ENCODE assay signal across 27 mouse cellular contexts in the genomic region with DNA sequence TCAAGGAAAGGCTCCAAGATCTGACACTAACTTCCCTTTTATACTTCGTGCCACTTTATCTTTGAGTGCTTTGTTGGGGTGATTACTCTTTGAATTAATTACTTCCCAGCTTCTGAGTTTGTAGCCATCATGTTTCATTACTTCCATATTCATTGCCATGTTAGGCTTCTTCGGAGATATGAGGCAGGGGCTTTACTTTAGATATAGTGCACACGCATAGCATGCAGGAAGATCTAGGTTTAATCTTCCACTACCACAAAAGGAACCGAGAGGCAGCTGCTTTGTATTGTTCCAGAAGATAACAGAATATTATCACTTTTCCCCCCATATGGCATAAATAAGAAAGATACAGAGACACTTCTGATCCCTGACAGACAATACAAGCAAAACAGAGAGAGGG. TPM values are rescaled to one million over a fixed set of nuclear protein-coding genes. Genes with fewer than 3 reads are reported as not detected.
DNase-seq lines count a peak whose midpoint lies in the region; ATAC-seq lines count a peak whose summit lies in the region.
"Had no signal": no experiment of that assay in that cellular context is flagged by ENCODE, and none has a peak within 500 bp of the region (broad histone marks: within the 10 kb centered on the region; RNA-seq: fewer than 3 reads in every experiment).

No protein-coding gene starts in this region.

- DNase-seq in liver: no peak
- DNase-seq in liver, embryonic 13.5 days: no peak
- DNase-seq in cerebellum, adult 11 months: no peak
- DNase-seq in left cerebral cortex, postnatal 14 days (ENCODE audit: low spot score in 2 of 2): no peak
- no peak for DNase-seq in right cerebral cortex, postnatal 36 days (ENCODE audit: low spot score in 2 of 2)
- DNase-seq: adrenal gland, postnatal 10 days; B cell, adult 2 months; cerebellum, adult 18-20 months; cerebellum, adult 9-10 months; cerebellum, postnatal 14 days; forebrain, postnatal 0 days; gastrocnemius, adult 2 months; gastrocnemius, postnatal 14 days; heart, adult 11 months; heart, postnatal 10 days; heart, postnatal 36 days had no signal

- H3K9ac ChIP-seq in liver, embryonic 12.5 days: no peak overlapping the region
- H3K9ac ChIP-seq in liver, embryonic 13.5 days: no peak overlapping the region
- H3K9ac ChIP-seq in liver, embryonic 16.5 days (ENCODE audit: low read depth, low read length): no peak overlapping the region
- H3K9ac ChIP-seq: forebrain, postnatal 0 days; heart, embryonic 12.5 days; heart, embryonic 15.5 days; hindbrain, embryonic 13.5 days had no signal

- intact Hi-C loops in left cerebral cortex, postnatal 14 days (cut with DNase I): no loop called here

- H3K27me3 ChIP-seq in liver, embryonic 12.5 days (replicated peaks): no peaks in the 10 kb centered on the region
- no peaks in the 10 kb centered on the region for H3K27me3 ChIP-seq in liver, embryonic 13.5 days
- no peaks in the 10 kb centered on the region for H3K27me3 ChIP-seq in liver, embryonic 16.5 days (ENCODE audit: control insufficient read depth, insufficient read depth, low read depth, low read length)
- H3K27me3 ChIP-seq: CH12.LX; heart, embryonic 12.5 days; heart, embryonic 15.5 days had no signal

- H3K4me2 ChIP-seq in liver, embryonic 12.5 days: no peak overlapping the region
- H3K4me2 ChIP-seq in liver, embryonic 13.5 days: no peak overlapping the region
- no peak overlapping the region for H3K4me2 ChIP-seq in liver, embryonic 16.5 days (ENCODE audit: low read depth, low read length)
- H3K4me2 ChIP-seq: heart, embryonic 12.5 days; heart, embryonic 15.5 days; hindbrain, embryonic 13.5 days had no signal

- H3K4me1 ChIP-seq in liver, embryonic 12.5 days: no peaks in the 10 kb centered on the region; the same call in 1 of the 2 replicates
- no peaks in the 10 kb centered on the region for H3K4me1 ChIP-seq in liver, embryonic 13.5 days (replicated peaks)
- H3K4me1 ChIP-seq in liver, embryonic 16.5 days (ENCODE audit: control insufficient read depth, low read depth, low read length): no peaks in the 10 kb centered on the region
- H3K4me1 ChIP-seq: forebrain, embryonic 10.5 days; heart, embryonic 12.5 days; heart, embryonic 15.5 days; hindbrain, embryonic 10.5 days; hindbrain, embryonic 13.5 days had no signal

- no peak overlapping the region for H3K4me3 ChIP-seq in liver, embryonic 12.5 days
- no peak overlapping the region for H3K4me3 ChIP-seq in liver, embryonic 13.5 days (replicated peaks)
- no peak overlapping the region for H3K4me3 ChIP-seq in liver, embryonic 16.5 days (ENCODE audit: low read depth, low read length)
- H3K4me3 ChIP-seq: forebrain, embryonic 10.5 days; gastrocnemius, adult 2 months; heart, embryonic 12.5 days; heart, embryonic 15.5 days; hindbrain, embryonic 10.5 days; hindbrain, embryonic 13.5 days had no signal

- no peaks in the 10 kb centered on the region for H3K9me3 ChIP-seq in liver, embryonic 12.5 days (replicated peaks)
- no peaks in the 10 kb centered on the region for H3K9me3 ChIP-seq in liver, embryonic 13.5 days (replicated peaks)
- no peaks in the 10 kb centered on the region for H3K9me3 ChIP-seq in liver, embryonic 16.5 days (replicated peaks; ENCODE audit: control insufficient read depth, low read length)
- H3K9me3 ChIP-seq: forebrain, embryonic 10.5 days; heart, embryonic 15.5 days; hindbrain, embryonic 10.5 days; hindbrain, embryonic 13.5 days had no signal

- no peaks in the 10 kb centered on the region for H3K36me3 ChIP-seq in liver, embryonic 12.5 days
- no peaks in the 10 kb centered on the region for H3K36me3 ChIP-seq in liver, embryonic 13.5 days
- no peaks in the 10 kb centered on the region for H3K36me3 ChIP-seq in liver, embryonic 16.5 days (ENCODE audit: control insufficient read depth, insufficient read depth)
- H3K36me3 ChIP-seq: forebrain, embryonic 10.5 days; heart, embryonic 12.5 days; heart, embryonic 15.5 days; hindbrain, embryonic 10.5 days; hindbrain, embryonic 13.5 days had no signal

- peak; percentile 73 for ATAC-seq in liver, embryonic 12.5 days
- ATAC-seq in liver, embryonic 13.5 days (ENCODE audit: low read depth): peak; percentile 59; the same call in 1 of the 2 replicates
- peak; percentile 45; the same call in 1 of the 2 replicates for ATAC-seq in liver, embryonic 16.5 days (ENCODE audit: low read depth)
- ATAC-seq: forebrain, embryonic 14.5 days; forebrain, postnatal 0 days; hindbrain, embryonic 16.5 days; Patski had no signal

- 32% methylated on average over 4 of the region's 4 CpGs for WGBS in liver, embryonic 12.5 days (ENCODE audit: insufficient replicate concordance)
- 26% methylated on average over 4 of the region's 4 CpGs for whole genome bisulfite sequencing in liver, embryonic 13.5 days (ENCODE audit: insufficient replicate concordance)
- WGBS in liver, embryonic 16.5 days (ENCODE audit: insufficient replicate concordance): 29% methylated on average over 4 of the region's 4 CpGs

- H3K27ac ChIP-seq in liver, embryonic 12.5 days: no peak overlapping the region
- H3K27ac ChIP-seq in liver, embryonic 13.5 days: no peak overlapping the region
- H3K27ac ChIP-seq in liver, embryonic 16.5 days (ENCODE audit: low read length): no peak overlapping the region
- H3K27ac ChIP-seq: forebrain, embryonic 10.5 days; gastrocnemius, adult 2 months; heart, embryonic 15.5 days; hindbrain, embryonic 10.5 days; hindbrain, embryonic 13.5 days had no signal

RNA-seq across cellular contexts. Expression of a gene that starts 21.3 kb away (rescaled TPM):
- polyA plus RNA-seq in liver, embryonic 12.5 days (2016; fragmentation: Nextera tagmentation; extraction: Ambion mirVana): 17.8 and 20.3 TPM in 2 replicates
- polyA plus RNA-seq in liver, embryonic 13.5 days (2015; fragmentation: Nextera tagmentation; extraction: Ambion mirVana): 12.0 and 13.8 TPM in 2 replicates
- polyA plus RNA-seq in liver, embryonic 16.5 days (2015; fragmentation: Nextera tagmentation; extraction: Ambion mirVana): 9.5 and 10.3 TPM in 2 replicates
- total RNA-seq in left cerebral cortex, postnatal 14 days (2021): 10 to 100 TPM; 80.9 to 81.9 TPM

RNA-seq across cellular contexts. Expression of a gene that starts 31.3 kb away (rescaled TPM):
- polyA plus RNA-seq in liver, embryonic 12.5 days (2016; fragmentation: Nextera tagmentation; extraction: Ambion mirVana): 22.1 and 22.8 TPM in 2 replicates
- polyA plus RNA-seq in liver, embryonic 13.5 days (2015; fragmentation: Nextera tagmentation; extraction: Ambion mirVana): 17.1 and 22.9 TPM in 2 replicates
- 18.8 and 19.0 TPM in 2 replicates for polyA plus RNA-seq in liver, embryonic 16.5 days (2015; fragmentation: Nextera tagmentation; extraction: Ambion mirVana)
- 10 to 100 TPM; 77.7 to 85.2 TPM for total RNA-seq in left cerebral cortex, postnatal 14 days (2021)

RNA-seq across cellular contexts. Expression of a gene that starts 36.5 kb away (rescaled TPM):
- polyA plus RNA-seq in liver, embryonic 12.5 days (2016; fragmentation: Nextera tagmentation; extraction: Ambion mirVana): 7.2 and 8.1 TPM in 2 replicates
- polyA plus RNA-seq in liver, embryonic 13.5 days (2015; fragmentation: Nextera tagmentation; extraction: Ambion mirVana): 6.5 and 7.5 TPM in 2 replicates
- 4.2 and 4.9 TPM in 2 replicates for polyA plus RNA-seq in liver, embryonic 16.5 days (2015; fragmentation: Nextera tagmentation; extraction: Ambion mirVana)
- 1 to 10 TPM; 4.2 to 4.9 TPM for total RNA-seq in left cerebral cortex, postnatal 14 days (2021)
